Mouse (Mus musculus): ENCODE measurements around the gene Prnd. TPM values are rescaled to one million over a fixed set of nuclear protein-coding genes. Genes with fewer than 3 reads are reported as not detected.
A peak's percentile ranks its signal among the peaks of the same experiment; 100 is the strongest.

Prnd gene
- 1.6 and 2.5 TPM in 2 replicates for polyA plus RNA-seq (2014; fragmentation: Nextera tagmentation; extraction: Ambion mirVana)

DNA sequence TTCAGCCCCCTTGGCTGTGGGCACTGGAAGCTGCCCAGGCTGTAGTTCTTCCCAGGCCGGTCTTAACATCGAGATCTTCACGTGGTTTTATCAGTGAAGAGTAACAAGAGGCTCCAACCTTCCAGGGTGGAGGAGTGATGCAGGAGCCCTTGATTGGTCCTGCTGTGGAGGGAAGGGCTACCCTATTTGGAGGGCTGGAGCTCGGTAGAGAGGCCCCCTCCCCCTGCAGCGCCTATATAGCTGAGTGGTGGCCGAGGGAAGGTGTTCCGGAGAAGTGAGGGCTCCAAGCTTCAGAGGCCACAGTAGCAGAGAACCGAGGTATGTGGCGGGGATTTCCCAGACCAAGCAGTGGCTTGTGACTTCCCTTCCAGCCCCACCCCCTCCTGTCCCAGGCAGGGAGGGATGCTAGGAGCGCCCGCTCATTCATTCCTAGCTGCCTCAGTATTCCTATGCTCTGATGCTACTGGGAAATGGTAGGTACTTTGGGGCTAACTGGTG is at the start of gene Prnd:
Gene Prnd (plus strand): TSS at position 264 of the 498 bp plus-strand sequence.
- H3K9me3 ChIP-seq (ENCODE audit: control insufficient read depth, low read length): no peaks in the 10 kb centered on the region
- peaks cover 38% of the 10 kb centered on the region for H3K27me3 ChIP-seq (replicated peaks; ENCODE audit: control insufficient read depth, insufficient read depth, low read length)
- no peak within 1 kb of the TSS for H3K27ac ChIP-seq (ENCODE audit: low read depth, low read length)
- no peak within 1 kb of the TSS for H3K9ac ChIP-seq (ENCODE audit: low read depth, low read length)
- H3K36me3 ChIP-seq (ENCODE audit: control insufficient read depth, insufficient read depth, low read length): no peaks in the 10 kb centered on the region
- H3K4me1 ChIP-seq (replicated peaks; ENCODE audit: control insufficient read depth, insufficient read depth, low read length): peaks cover 9% of the 10 kb centered on the region; the same call in 1 of the 2 replicates
- WGBS: 11% methylated on average over 11 of the region's 11 CpGs
- DNase-seq (ENCODE audit: low spot score) (no peak), ATAC-seq (replicated peaks; ENCODE audit: low FRiP score) (no peak)
- H3K4me2 ChIP-seq: no peak within 1 kb of the TSS
- no peak within 1 kb of the TSS for H3K4me3 ChIP-seq (ENCODE audit: low read depth, low read length)

DNA sequence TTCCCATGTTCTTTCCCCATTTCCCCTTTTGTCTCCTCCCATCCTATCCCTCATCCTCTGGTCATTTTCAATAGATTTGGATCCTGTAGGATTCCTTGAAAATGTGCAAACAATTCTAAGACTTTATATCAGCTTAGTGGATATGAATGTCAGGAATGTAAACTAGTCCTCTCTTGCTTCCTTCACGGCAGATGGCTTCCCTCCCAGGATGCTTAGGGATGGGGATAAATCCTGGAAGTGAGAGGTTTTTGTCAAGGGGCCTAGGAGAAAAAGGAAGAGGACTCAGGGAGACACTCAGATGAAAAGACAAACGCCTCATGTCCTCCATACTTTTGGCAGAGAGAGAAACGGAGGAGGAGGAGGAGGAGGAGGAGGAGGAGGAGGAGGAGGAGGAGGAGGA is 48.2 kb upstream of the Prnd start:
- ATAC-seq (replicated peaks; ENCODE audit: low FRiP score) (no peak), DNase-seq (ENCODE audit: low spot score) (no peak)
- Histone ChIP-seq H3K4me3 (ENCODE audit: low read depth, low read length) (no peak overlapping the region), H3K4me1 (replicated peaks; ENCODE audit: control insufficient read depth, insufficient read depth, low read length) (peaks cover 13% of the 10 kb centered on the region), H3K9me3 (ENCODE audit: control insufficient read depth, low read length) (no peaks in the 10 kb centered on the region), H3K36me3 (ENCODE audit: control insufficient read depth, insufficient read depth, low read length) (no peaks in the 10 kb centered on the region), H3K9ac (ENCODE audit: low read depth, low read length) (no peak overlapping the region), H3K27me3 (replicated peaks; ENCODE audit: control insufficient read depth, insufficient read depth, low read length) (no peaks in the 10 kb centered on the region), H3K27ac (ENCODE audit: low read depth, low read length) (no peak overlapping the region), H3K4me2 (no peak overlapping the region)
- 47% methylated on average over 2 of the region's 3 CpGs for WGBS

DNA sequence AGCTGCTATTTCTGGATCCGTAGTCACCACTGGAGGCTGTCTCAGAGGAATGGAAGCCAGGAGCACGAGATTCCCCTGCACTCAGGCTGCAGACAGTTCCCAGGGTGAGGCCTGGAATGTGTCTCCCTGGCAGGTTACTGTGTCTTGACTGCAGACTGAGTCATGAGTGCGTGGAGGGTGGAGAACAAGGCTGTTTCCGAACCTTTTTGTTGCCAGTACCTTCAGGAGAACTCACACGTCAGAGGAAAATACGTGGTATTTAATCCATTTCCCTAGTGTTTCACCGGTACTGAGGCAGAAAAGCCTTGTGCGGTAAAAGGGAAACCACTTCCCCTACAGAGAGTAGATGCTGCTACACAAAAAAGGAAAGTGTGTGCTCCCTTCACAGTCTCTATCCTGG is 47.8 kb upstream of the Prnd start:
- H3K9me3 ChIP-seq (ENCODE audit: control insufficient read depth, low read length): no peaks in the 10 kb centered on the region
- H3K4me3 ChIP-seq (ENCODE audit: low read depth, low read length): no peak overlapping the region
- H3K4me2 ChIP-seq: no peak overlapping the region
- 32% methylated on average over 8 of the region's 8 CpGs for WGBS
- ATAC-seq (replicated peaks; ENCODE audit: low FRiP score): no peak
- H3K27me3 ChIP-seq (replicated peaks; ENCODE audit: control insufficient read depth, insufficient read depth, low read length): no peaks in the 10 kb centered on the region
- no peak overlapping the region for H3K27ac ChIP-seq (ENCODE audit: low read depth, low read length)
- H3K9ac ChIP-seq (ENCODE audit: low read depth, low read length): no peak overlapping the region
- no peak for DNase-seq (ENCODE audit: low spot score)
- no peaks in the 10 kb centered on the region for H3K36me3 ChIP-seq (ENCODE audit: control insufficient read depth, insufficient read depth, low read length)
- H3K4me1 ChIP-seq (replicated peaks; ENCODE audit: control insufficient read depth, insufficient read depth, low read length): peaks cover 13% of the 10 kb centered on the region

DNA sequence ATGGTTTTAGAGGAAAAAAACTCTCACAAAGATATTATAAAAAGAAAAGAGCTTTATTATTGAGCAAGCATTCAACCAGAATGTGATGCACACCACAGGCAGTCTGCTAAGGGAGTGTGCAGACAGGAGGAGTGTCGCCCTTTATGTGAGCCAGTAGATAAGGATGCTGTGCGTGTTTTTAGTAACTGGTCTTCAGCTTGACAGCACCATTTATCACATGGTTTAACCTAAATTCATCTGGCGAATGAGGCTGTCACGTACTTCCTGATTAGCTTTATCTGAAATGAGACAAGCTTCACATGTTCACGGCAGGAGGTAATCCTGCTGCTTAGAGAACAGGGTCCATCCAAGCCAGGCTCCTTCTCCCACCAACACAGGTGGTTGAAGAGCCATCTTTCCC is 45.6 kb upstream of the Prnd start:
- ATAC-seq (replicated peaks; ENCODE audit: low FRiP score): peak; percentile 92
- peaks cover 13% of the 10 kb centered on the region for H3K4me1 ChIP-seq (replicated peaks; ENCODE audit: control insufficient read depth, insufficient read depth, low read length)
- H3K27me3 ChIP-seq (replicated peaks; ENCODE audit: control insufficient read depth, insufficient read depth, low read length): no peaks in the 10 kb centered on the region
- H3K36me3 ChIP-seq (ENCODE audit: control insufficient read depth, insufficient read depth, low read length): no peaks in the 10 kb centered on the region
- no peak for DNase-seq (ENCODE audit: low spot score)
- H3K27ac ChIP-seq (ENCODE audit: low read depth, low read length): peak overlapping the region; percentile 50
- H3K9ac ChIP-seq (ENCODE audit: low read depth, low read length): no peak overlapping the region
- no peak overlapping the region for H3K4me3 ChIP-seq (ENCODE audit: low read depth, low read length)
- peak overlapping the region; percentile 44 for H3K4me2 ChIP-seq
- WGBS: 16% methylated on average over 5 of the region's 5 CpGs
- H3K9me3 ChIP-seq (ENCODE audit: control insufficient read depth, low read length): no peaks in the 10 kb centered on the region

DNA sequence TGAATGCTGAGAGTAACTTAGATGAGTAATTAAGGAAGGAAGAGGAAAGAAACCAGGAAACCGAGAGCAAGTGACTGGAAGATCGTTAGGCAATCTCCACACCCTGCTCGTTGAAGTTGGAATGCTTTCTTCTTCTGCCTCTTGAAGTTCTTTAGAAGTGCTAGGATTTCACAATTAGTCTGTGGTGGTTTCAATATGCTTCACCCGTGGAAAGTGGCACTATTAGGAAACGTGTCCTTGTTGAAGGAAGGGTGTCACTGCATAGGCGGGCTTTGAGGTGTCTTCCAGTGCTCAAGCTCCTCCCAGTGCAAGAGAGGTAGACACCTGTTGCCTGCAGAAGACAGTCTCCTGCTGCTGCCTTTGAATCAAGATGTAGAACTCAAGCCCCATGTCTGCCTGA is 44.9 kb upstream of the Prnd start:
- no peak for DNase-seq (ENCODE audit: low spot score)
- 57% methylated on average over 6 of the region's 6 CpGs for WGBS
- ATAC-seq (replicated peaks; ENCODE audit: low FRiP score): no peak
- H3K27me3 ChIP-seq (replicated peaks; ENCODE audit: control insufficient read depth, insufficient read depth, low read length): no peaks in the 10 kb centered on the region
- no peak overlapping the region for H3K4me2 ChIP-seq
- H3K4me1 ChIP-seq (replicated peaks; ENCODE audit: control insufficient read depth, insufficient read depth, low read length): peaks cover 13% of the 10 kb centered on the region
- H3K36me3 ChIP-seq (ENCODE audit: control insufficient read depth, insufficient read depth, low read length): no peaks in the 10 kb centered on the region
- no peaks in the 10 kb centered on the region for H3K9me3 ChIP-seq (ENCODE audit: control insufficient read depth, low read length)
- H3K4me3 ChIP-seq (ENCODE audit: low read depth, low read length): no peak overlapping the region
- H3K27ac ChIP-seq (ENCODE audit: low read depth, low read length): no peak overlapping the region
- H3K9ac ChIP-seq (ENCODE audit: low read depth, low read length): no peak overlapping the region

DNA sequence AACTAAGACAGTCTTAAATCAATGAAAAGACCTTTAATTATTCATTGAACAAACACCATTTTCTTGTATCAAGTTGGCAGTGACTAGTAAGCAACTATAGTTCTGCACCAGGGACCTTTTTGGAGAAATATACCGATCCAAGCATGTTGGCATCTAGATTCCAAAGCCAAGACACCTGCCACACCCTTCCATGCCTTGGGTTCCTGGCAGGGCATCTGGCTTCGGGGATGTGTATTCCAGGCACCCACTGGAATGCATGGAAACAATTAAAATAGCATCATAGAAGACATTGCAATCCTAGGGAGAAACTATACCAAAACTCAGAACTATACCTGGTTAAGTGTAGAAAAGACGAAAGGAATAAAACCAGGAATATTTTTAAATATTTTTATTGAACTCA is 44.4 kb upstream of the Prnd start:
- ATAC-seq (replicated peaks; ENCODE audit: low FRiP score): no peak
- Histone ChIP-seq H3K4me3 (ENCODE audit: low read depth, low read length) (no peak overlapping the region), H3K36me3 (ENCODE audit: control insufficient read depth, insufficient read depth, low read length) (no peaks in the 10 kb centered on the region), H3K9me3 (ENCODE audit: control insufficient read depth, low read length) (no peaks in the 10 kb centered on the region), H3K4me2 (no peak overlapping the region), H3K4me1 (replicated peaks; ENCODE audit: control insufficient read depth, insufficient read depth, low read length) (peaks cover 17% of the 10 kb centered on the region), H3K27me3 (replicated peaks; ENCODE audit: control insufficient read depth, insufficient read depth, low read length) (no peaks in the 10 kb centered on the region), H3K9ac (ENCODE audit: low read depth, low read length) (no peak overlapping the region), H3K27ac (ENCODE audit: low read depth, low read length) (no peak overlapping the region)
- DNase-seq (ENCODE audit: low spot score): no peak
- WGBS: 90% methylated on average over 3 of the region's 3 CpGs

DNA sequence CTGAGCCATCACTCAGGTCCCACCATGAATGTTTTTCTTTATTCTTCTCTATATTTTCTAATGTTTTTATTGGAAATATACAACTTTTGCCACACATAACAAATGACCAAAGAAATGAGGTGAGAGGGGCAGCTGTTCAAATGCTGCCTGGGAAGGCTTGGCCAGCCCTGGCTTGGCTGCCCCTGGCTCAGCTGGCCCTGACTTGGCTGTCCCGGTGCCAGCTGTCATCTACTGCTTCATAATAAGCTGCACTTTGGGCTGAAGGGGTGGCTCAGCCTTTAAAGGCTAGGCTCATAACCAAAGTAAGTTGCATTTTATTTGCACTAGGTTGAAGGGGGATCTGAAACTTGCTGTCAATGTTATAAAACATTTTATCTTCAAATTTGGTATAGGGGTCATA is 43.8 kb upstream of the Prnd start:
- DNase-seq (ENCODE audit: low spot score): no peak
- Histone ChIP-seq H3K27me3 (replicated peaks; ENCODE audit: control insufficient read depth, insufficient read depth, low read length) (no peaks in the 10 kb centered on the region), H3K4me3 (ENCODE audit: low read depth, low read length) (no peak overlapping the region), H3K4me1 (replicated peaks; ENCODE audit: control insufficient read depth, insufficient read depth, low read length) (peaks cover 17% of the 10 kb centered on the region), H3K27ac (ENCODE audit: low read depth, low read length) (no peak overlapping the region), H3K4me2 (no peak overlapping the region), H3K36me3 (ENCODE audit: control insufficient read depth, insufficient read depth, low read length) (no peaks in the 10 kb centered on the region), H3K9me3 (ENCODE audit: control insufficient read depth, low read length) (no peaks in the 10 kb centered on the region), H3K9ac (ENCODE audit: low read depth, low read length) (no peak overlapping the region)
- ATAC-seq (replicated peaks; ENCODE audit: low FRiP score): no peak
- WGBS: 75% methylated on average over 1 of the region's 1 CpGs

DNA sequence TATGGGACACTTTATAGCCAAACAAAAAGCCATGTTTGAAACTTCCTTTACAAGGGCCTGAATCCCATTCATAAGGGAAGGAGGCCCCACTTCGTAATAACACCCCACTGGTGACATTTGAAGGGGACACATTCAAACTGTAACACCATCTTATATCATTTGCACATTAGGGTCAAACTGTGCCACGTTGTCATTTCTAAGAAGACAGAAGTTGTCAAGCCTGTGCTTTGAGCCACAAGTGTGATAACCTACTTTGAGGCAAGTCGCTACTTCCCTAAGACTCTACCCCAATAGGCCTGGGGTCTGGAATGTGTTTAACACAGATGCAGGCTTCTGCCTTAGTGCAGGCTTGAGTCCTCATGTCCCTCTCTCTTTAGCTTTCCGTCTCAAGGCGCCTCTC is 43.4 kb upstream of the Prnd start:
- Histone ChIP-seq H3K4me2 (no peak overlapping the region), H3K27ac (ENCODE audit: low read depth, low read length) (no peak overlapping the region), H3K4me3 (ENCODE audit: low read depth, low read length) (no peak overlapping the region), H3K36me3 (ENCODE audit: control insufficient read depth, insufficient read depth, low read length) (no peaks in the 10 kb centered on the region), H3K9me3 (ENCODE audit: control insufficient read depth, low read length) (no peaks in the 10 kb centered on the region), H3K27me3 (replicated peaks; ENCODE audit: control insufficient read depth, insufficient read depth, low read length) (no peaks in the 10 kb centered on the region), H3K4me1 (replicated peaks; ENCODE audit: control insufficient read depth, insufficient read depth, low read length) (peaks cover 17% of the 10 kb centered on the region), H3K9ac (ENCODE audit: low read depth, low read length) (no peak overlapping the region)
- DNase-seq (ENCODE audit: low spot score) (no peak), ATAC-seq (replicated peaks; ENCODE audit: low FRiP score) (no peak)
- WGBS: 74% methylated on average over 5 of the region's 5 CpGs

DNA sequence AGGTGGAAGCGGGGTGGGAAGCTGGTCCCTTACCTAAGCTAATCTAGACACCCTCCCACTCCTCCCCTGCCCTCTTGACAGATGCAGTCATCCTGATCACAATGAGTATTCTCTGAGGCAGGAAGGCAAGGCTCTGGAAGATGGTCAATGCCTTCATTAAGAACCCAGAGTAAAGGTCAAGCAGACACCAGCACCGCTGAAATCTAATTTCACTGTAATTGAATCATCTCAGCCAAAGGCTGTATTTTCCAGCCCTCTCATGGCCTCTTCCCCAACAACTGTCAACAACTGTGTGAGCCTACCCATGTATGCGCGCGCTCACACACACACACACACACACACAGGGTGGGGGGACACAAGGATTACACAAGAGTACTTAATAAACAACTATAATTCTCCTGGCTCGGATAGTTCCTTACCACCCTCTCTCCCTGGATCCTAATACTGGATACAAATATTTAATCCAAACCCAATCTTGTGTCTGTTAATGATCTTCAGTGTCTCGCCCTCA is 42.3 kb upstream of the Prnd start:
- Histone ChIP-seq H3K4me2 (no peak overlapping the region), H3K36me3 (ENCODE audit: control insufficient read depth, insufficient read depth, low read length) (no peaks in the 10 kb centered on the region), H3K9ac (ENCODE audit: low read depth, low read length) (no peak overlapping the region), H3K4me3 (ENCODE audit: low read depth, low read length) (no peak overlapping the region), H3K27ac (ENCODE audit: low read depth, low read length) (no peak overlapping the region), H3K4me1 (replicated peaks; ENCODE audit: control insufficient read depth, insufficient read depth, low read length) (peaks cover 17% of the 10 kb centered on the region), H3K27me3 (replicated peaks; ENCODE audit: control insufficient read depth, insufficient read depth, low read length) (no peaks in the 10 kb centered on the region), H3K9me3 (ENCODE audit: control insufficient read depth, low read length) (no peaks in the 10 kb centered on the region)
- DNase-seq (ENCODE audit: low spot score) (no peak), ATAC-seq (replicated peaks; ENCODE audit: low FRiP score) (no peak)
- 89% methylated on average over 7 of the region's 7 CpGs for WGBS
